Mouse (Mus musculus) intestine, embryonic 15.5 days (tissue): ENCODE measurements around the gene Rem1. TPM values are rescaled to one million over a fixed set of nuclear protein-coding genes. Genes with fewer than 3 reads are reported as not detected.

Experiments
- ATAC-seq: fragments of 200-750 bp; cut with Nextera tagmentation; 2 replicates; pipeline ENCODE4 v1.8.0; 2017; ENCODE audit warnings: moderate TSS enrichment, moderate library complexity
- H3K27ac ChIP-seq: fragments of 300-500 bp; sonication (generic); 2 replicates; pipeline ENCODE4 v1.5.1; 2015; ENCODE audit warnings: mild to moderate bottlenecking, inconsistent platforms
- H3K27me3 ChIP-seq: fragments of 300-500 bp; sonication (generic); replicated peaks from 2 replicates; pipeline ENCODE4 v1.6.1; 2015; ENCODE audit warnings: inconsistent platforms
- H3K36me3 ChIP-seq: fragments of 300-500 bp; sonication (generic); 2 replicates; pipeline ENCODE4 v1.6.1; 2015; ENCODE audit warnings: inconsistent platforms
- H3K4me1 ChIP-seq: fragments of 300-500 bp; sonication (generic); replicated peaks from 2 replicates; pipeline ENCODE4 v1.6.1; 2015; ENCODE audit warnings: inconsistent platforms
- H3K4me2 ChIP-seq: fragments of 300-500 bp; sonication (generic); replicated peaks from 2 replicates; pipeline ENCODE4 v1.6.1; 2015; ENCODE audit warnings: mild to moderate bottlenecking, inconsistent platforms
- H3K4me3 ChIP-seq: fragments of 300-500 bp; sonication (generic); replicated peaks from 2 replicates; pipeline ENCODE4 v1.5.1; 2015; ENCODE audit warnings: inconsistent platforms
- H3K9ac ChIP-seq: fragments of 300-500 bp; sonication (generic); 2 replicates; pipeline ENCODE4 v1.6.1; 2015; ENCODE audit warnings: inconsistent platforms
- H3K9me3 ChIP-seq: fragments of 300-500 bp; sonication (generic); 2 replicates; pipeline ENCODE4 v1.6.1; 2016; ENCODE audit warnings: inconsistent platforms
- WGBS: fragments of 180-500 bp; shearing (Covaris S2); methylation state at CpG from one replicate; pipeline ENCODE4 v1.1.7; 2015; 5-methylcytosine and 5-hydroxymethylcytosine counted together
- polyA plus RNA-seq: library from polyadenylated mRNA; unstranded; fragments of >200 nt; fragmentation: Nextera tagmentation; extraction: Ambion mirVana; gene quantifications from 2 replicates; pipeline ENCODE4 v1.2.1, GENCODE M21; 2015

Gene Rem1
- polyA plus RNA-seq, 1 experiment from 2014 or later, result 10.0 TPM

- Histone ChIP-seq H3K4me3 (no peak overlapping the region), H3K4me1 (no peaks in the 10 kb centered on the region), H3K4me2 (no peak overlapping the region), H3K9me3 (no peaks in the 10 kb centered on the region), H3K27ac (no peak overlapping the region), H3K27me3 (no peaks in the 10 kb centered on the region), H3K36me3 (no peaks in the 10 kb centered on the region), H3K9ac (no peak overlapping the region)
- WGBS, result 35% methylated on average over 7 of the region's 8 CpGs
- ATAC-seq, result no peak
Measured at GRCm38 (mm10) chr2:152612193-152612592, 14.6 kb upstream of the Rem1 start.

GRCm38 (mm10) chr2:152615563-152615962, 11.2 kb upstream of the Rem1 start:
- WGBS, result 10% methylated on average over 7 of the region's 7 CpGs
- H3K27me3 ChIP-seq, result no peaks in the 10 kb centered on the region
- no peak overlapping the region for H3K27ac ChIP-seq
- H3K9me3 ChIP-seq, result no peaks in the 10 kb centered on the region
- H3K4me2 ChIP-seq, result no peak overlapping the region
- no peaks in the 10 kb centered on the region for H3K36me3 ChIP-seq
- H3K9ac ChIP-seq, result no peak overlapping the region
- ATAC-seq, result peak; percentile 73; the same call in 1 of the 2 replicates
- H3K4me1 ChIP-seq, result no peaks in the 10 kb centered on the region
- no peak overlapping the region for H3K4me3 ChIP-seq

- Histone ChIP-seq H3K9me3 (no peaks in the 10 kb centered on the region), H3K4me3 (no peak overlapping the region), H3K27me3 (no peaks in the 10 kb centered on the region), H3K27ac (no peak overlapping the region), H3K4me1 (no peaks in the 10 kb centered on the region), H3K4me2 (no peak overlapping the region), H3K9ac (no peak overlapping the region), H3K36me3 (no peaks in the 10 kb centered on the region)
- 71% methylated on average over 6 of the region's 6 CpGs for WGBS
- ATAC-seq, result no peak
Measured at GRCm38 (mm10) chr2:152616470-152616869, 10.3 kb upstream of the Rem1 start.

GRCm38 (mm10) chr2:152617374-152617773, 9.4 kb upstream of the Rem1 start:
- no peaks in the 10 kb centered on the region for H3K27me3 ChIP-seq
- no peaks in the 10 kb centered on the region for H3K36me3 ChIP-seq
- H3K4me3 ChIP-seq, result no peak overlapping the region
- H3K4me2 ChIP-seq, result no peak overlapping the region
- WGBS, result 57% methylated on average over 5 of the region's 5 CpGs
- no peak for ATAC-seq
- H3K9me3 ChIP-seq, result no peaks in the 10 kb centered on the region
- no peaks in the 10 kb centered on the region for H3K4me1 ChIP-seq
- no peak overlapping the region for H3K27ac ChIP-seq
- H3K9ac ChIP-seq, result no peak overlapping the region

- Histone ChIP-seq H3K4me2 (no peak overlapping the region), H3K27ac (no peak overlapping the region), H3K36me3 (no peaks in the 10 kb centered on the region), H3K9ac (no peak overlapping the region), H3K9me3 (no peaks in the 10 kb centered on the region), H3K27me3 (0 out of 2 replicates have a peak, but pooled peaks cover 3% of the 10 kb centered on the region), H3K4me1 (no peaks in the 10 kb centered on the region), H3K4me3 (no peak overlapping the region)
- no peak for ATAC-seq
- WGBS, result 70% methylated on average over 9 of the region's 9 CpGs
Measured at GRCm38 (mm10) chr2:152620367-152621134, 6.2 kb upstream of the Rem1 start.

GRCm38 (mm10) chr2:152622151-152622550, 4.6 kb upstream of the Rem1 start:
- no peak overlapping the region for H3K27ac ChIP-seq
- peaks cover 17% of the 10 kb centered on the region for H3K27me3 ChIP-seq
- ATAC-seq, result no peak
- H3K4me2 ChIP-seq, result no peak overlapping the region
- H3K9me3 ChIP-seq, result no peaks in the 10 kb centered on the region
- WGBS, result 83% methylated on average over 13 of the region's 13 CpGs
- no peaks in the 10 kb centered on the region for H3K36me3 ChIP-seq
- H3K4me3 ChIP-seq, result no peak overlapping the region
- no peak overlapping the region for H3K9ac ChIP-seq
- peaks cover 7% of the 10 kb centered on the region for H3K4me1 ChIP-seq

GRCm38 (mm10) chr2:152622953-152623352, 3.8 kb upstream of the Rem1 start, which contains the start of gene Defb25:
Gene Defb25 (minus strand): TSS chr2:152623053.
- 80% methylated on average over 7 of the region's 7 CpGs for WGBS

GRCm38 (mm10) chr2:152624566-152624965, 2.2 kb upstream of the Rem1 start:
- no peak for ATAC-seq
- Histone ChIP-seq H3K4me3 (no peak overlapping the region), H3K9ac (no peak overlapping the region), H3K4me2 (no peak overlapping the region), H3K9me3 (no peaks in the 10 kb centered on the region), H3K4me1 (peaks cover 10% of the 10 kb centered on the region), H3K36me3 (no peaks in the 10 kb centered on the region), H3K27ac (no peak overlapping the region), H3K27me3 (peaks cover 29% of the 10 kb centered on the region)
- WGBS, result 87% methylated on average over 2 of the region's 2 CpGs

More at GRCm38 (mm10) chr2:152622953-152623352, 3.8 kb upstream of the Rem1 start, which contains the start of gene Defb25:
- no peak within 1 kb of the TSS for H3K9ac ChIP-seq
- no peak within 1 kb of the TSS for H3K27ac ChIP-seq
- no peaks in the 10 kb centered on the region for H3K36me3 ChIP-seq
- no peak within 1 kb of the TSS for H3K4me2 ChIP-seq
- no peak for ATAC-seq
- H3K9me3 ChIP-seq, result no peaks in the 10 kb centered on the region
- peaks cover 20% of the 10 kb centered on the region for H3K27me3 ChIP-seq
- no peak within 1 kb of the TSS for H3K4me3 ChIP-seq
- H3K4me1 ChIP-seq, result peaks cover 10% of the 10 kb centered on the region

- Histone ChIP-seq H3K4me1 (peaks cover 10% of the 10 kb centered on the region), H3K27ac (no peak overlapping the region)
Measured at GRCm38 (mm10) chr2:152625256-152625655, 1.5 kb upstream of the Rem1 start.

GRCm38 (mm10) chr2:152628066-152628465, 1.3 kb downstream of the Rem1 start:
- peaks cover 29% of the 10 kb centered on the region for H3K27me3 ChIP-seq
- ATAC-seq, result no peak
- no peaks in the 10 kb centered on the region for H3K9me3 ChIP-seq
- 48% methylated on average over 17 of the region's 17 CpGs for WGBS
- peak overlapping the region; percentile 47; the same call in 1 of the 2 replicates for H3K4me3 ChIP-seq
- no peaks in the 10 kb centered on the region for H3K36me3 ChIP-seq
- peak overlapping the region; percentile 77 for H3K4me2 ChIP-seq
- peak overlapping the region; percentile 27; the same call in 1 of the 2 replicates for H3K27ac ChIP-seq
- H3K4me1 ChIP-seq, result peaks cover 10% of the 10 kb centered on the region
- no peak overlapping the region for H3K9ac ChIP-seq

More at GRCm38 (mm10) chr2:152625256-152625655, 1.5 kb upstream of the Rem1 start:
- 29% methylated on average over 1 of the region's 1 CpGs for WGBS
- Histone ChIP-seq H3K4me2 (no peak overlapping the region), H3K4me3 (no peak overlapping the region), H3K27me3 (peaks cover 29% of the 10 kb centered on the region), H3K36me3 (no peaks in the 10 kb centered on the region), H3K9ac (no peak overlapping the region), H3K9me3 (no peaks in the 10 kb centered on the region)
- no peak for ATAC-seq

- H3K27me3 ChIP-seq, result peaks cover 29% of the 10 kb centered on the region
- H3K36me3 ChIP-seq, result no peaks in the 10 kb centered on the region
- peaks cover 10% of the 10 kb centered on the region for H3K4me1 ChIP-seq
- WGBS, result 29% methylated on average over 3 of the region's 3 CpGs
- H3K4me3 ChIP-seq, result no peak overlapping the region
- no peak overlapping the region; the same call in 1 of the 2 replicates for H3K4me2 ChIP-seq
- no peak overlapping the region for H3K27ac ChIP-seq
- no peaks in the 10 kb centered on the region for H3K9me3 ChIP-seq
- no peak for ATAC-seq
- H3K9ac ChIP-seq, result no peak overlapping the region
Measured at GRCm38 (mm10) chr2:152629239-152629638, 2.5 kb downstream of the Rem1 start.

GRCm38 (mm10) chr2:152629904-152630303, 3.2 kb downstream of the Rem1 start:
- H3K4me3 ChIP-seq, result no peak overlapping the region
- H3K4me1 ChIP-seq, result peaks cover 10% of the 10 kb centered on the region
- no peak overlapping the region for H3K27ac ChIP-seq
- 83% methylated on average over 6 of the region's 6 CpGs for WGBS
- peaks cover 31% of the 10 kb centered on the region for H3K27me3 ChIP-seq
- no peak overlapping the region for H3K9ac ChIP-seq
- ATAC-seq, result no peak
- no peaks in the 10 kb centered on the region for H3K9me3 ChIP-seq
- no peaks in the 10 kb centered on the region for H3K36me3 ChIP-seq
- H3K4me2 ChIP-seq, result no peak overlapping the region

- no peak overlapping the region for H3K27ac ChIP-seq
- H3K4me1 ChIP-seq, result peaks cover 3% of the 10 kb centered on the region
- H3K4me2 ChIP-seq, result no peak overlapping the region; the same call in 1 of the 2 replicates
- no peak overlapping the region for H3K9ac ChIP-seq
- no peaks in the 10 kb centered on the region for H3K9me3 ChIP-seq
- ATAC-seq, result no peak
- no peaks in the 10 kb centered on the region for H3K36me3 ChIP-seq
- peaks cover 7% of the 10 kb centered on the region for H3K27me3 ChIP-seq
- H3K4me3 ChIP-seq, result no peak overlapping the region
- WGBS, result 32% methylated on average over 17 of the region's 17 CpGs
Measured at GRCm38 (mm10) chr2:152633334-152633733, 6.6 kb downstream of the Rem1 start.
